Mouse (Mus musculus): Measurements from ENCODE around the gene Gm49776.

- TF ChIP-seq ZC3H11A (IDR thresholded peaks at IDR 0.05; ENCODE audit: borderline replicate concordance, low read depth, low read length) (no peak), MAFK (IDR thresholded peaks at IDR 0.05; ENCODE audit: insufficient read depth, low read depth, low read length) (no peak), ZNF384 (IDR thresholded peaks at IDR 0.05; ENCODE audit: low read depth, low read length) (no peak), HCFC1 (IDR thresholded peaks at IDR 0.05; ENCODE audit: borderline replicate concordance, insufficient read depth, low read length) (no peak)
Measured at GRCm38 (mm10) chr16:18198365-18199098, 59.6 kb downstream of the Gm49776 start.
